10 mouse cellular contexts compared by ENCODE assay signal in genomic region chr10:26798752-26799411, GRCm38 (mm10). TPM values are rescaled to one million over a fixed set of nuclear protein-coding genes. Genes with fewer than 3 reads are reported as not detected.
DNase-seq lines count a peak whose midpoint lies in the region; ATAC-seq and TF ChIP-seq lines count a peak whose summit lies in the region.
"Had no signal": no experiment of that assay in that cellular context is flagged by ENCODE, and none has a peak within 500 bp of the region (broad histone marks: within the 10 kb centered on the region; RNA-seq: fewer than 3 reads in every experiment).

No protein-coding gene starts in this region.

- no peak for ATAC-seq in heart, embryonic 12.5 days (ENCODE audit: insufficient number of reproducible peaks, low FRiP score)
- ATAC-seq in erythroblast, adult 5-6 weeks (replicated peaks; ENCODE audit: low FRiP score, poor library complexity, severe bottlenecking): 0 out of 2 replicates have a peak, but pooled peaks have one; percentile 15
- ATAC-seq in megakaryocyte progenitor cell, adult 5-6 weeks (replicated peaks; ENCODE audit: poor library complexity): peak; percentile 16
- no peak for ATAC-seq in midbrain, embryonic 13.5 days
- ATAC-seq in hindbrain, embryonic 12.5 days (ENCODE audit: low FRiP score): no peak

- intact Hi-C loops in heart, postnatal 25 days (cut with DNase I): no loop called here

- H3ac ChIP-seq in C2C12 (ENCODE audit: control insufficient read depth, insufficient read length, low read depth): no peak overlapping the region

- TF ChIP-seq CTCF in C2C12 (IDR thresholded peaks at IDR 0.05; ENCODE audit: control insufficient read depth, insufficient read depth, insufficient read length): no peak

- no peaks in the 10 kb centered on the region for H3K9me3 ChIP-seq in heart, embryonic 12.5 days (replicated peaks)
- H3K9me3 ChIP-seq in midbrain, embryonic 13.5 days: no peaks in the 10 kb centered on the region
- H3K9me3 ChIP-seq in hindbrain, embryonic 12.5 days (replicated peaks): no peaks in the 10 kb centered on the region
- H3K9me3 ChIP-seq: neural tube, embryonic 12.5 days had no signal

- 59% methylated on average over 10 of the region's 10 CpGs for WGBS in heart, embryonic 12.5 days
- 94% methylated on average over 10 of the region's 10 CpGs for WGBS in midbrain, embryonic 13.5 days
- WGBS in hindbrain, embryonic 12.5 days: 83% methylated on average over 10 of the region's 10 CpGs

- no peak overlapping the region for H3K9ac ChIP-seq in heart, embryonic 12.5 days
- no peak overlapping the region for H3K9ac ChIP-seq in midbrain, embryonic 13.5 days (replicated peaks)
- no peak overlapping the region for H3K9ac ChIP-seq in hindbrain, embryonic 12.5 days
- H3K9ac ChIP-seq: neural tube, embryonic 12.5 days had no signal

- H3K4me2 ChIP-seq in heart, embryonic 12.5 days: no peak overlapping the region
- H3K4me2 ChIP-seq in midbrain, embryonic 13.5 days (replicated peaks): no peak overlapping the region
- no peak overlapping the region for H3K4me2 ChIP-seq in hindbrain, embryonic 12.5 days (replicated peaks)
- H3K4me2 ChIP-seq: neural tube, embryonic 12.5 days had no signal

- H3K27ac ChIP-seq in heart, embryonic 12.5 days (ENCODE audit: poor library complexity, severe bottlenecking): peak overlapping the region; percentile 66
- H3K27ac ChIP-seq in midbrain, embryonic 13.5 days: no peak overlapping the region
- H3K27ac ChIP-seq in hindbrain, embryonic 12.5 days: no peak overlapping the region
- H3K27ac ChIP-seq: left cerebral cortex, adult 2 months; neural tube, embryonic 12.5 days had no signal

- H3K36me3 ChIP-seq in heart, embryonic 12.5 days: no peaks in the 10 kb centered on the region
- no peaks in the 10 kb centered on the region for H3K36me3 ChIP-seq in C2C12 (ENCODE audit: control insufficient read depth, insufficient read depth)
- H3K36me3 ChIP-seq in midbrain, embryonic 13.5 days: no peaks in the 10 kb centered on the region
- H3K36me3 ChIP-seq in hindbrain, embryonic 12.5 days: no peaks in the 10 kb centered on the region
- H3K36me3 ChIP-seq: neural tube, embryonic 12.5 days had no signal

- no peaks in the 10 kb centered on the region for H3K79me3 ChIP-seq in C2C12 (ENCODE audit: low read depth)

- no peaks in the 10 kb centered on the region for H3K27me3 ChIP-seq in heart, embryonic 12.5 days (replicated peaks)
- H3K27me3 ChIP-seq in C2C12 (ENCODE audit: control insufficient read depth, insufficient read depth, insufficient read length): no peaks in the 10 kb centered on the region
- no peaks in the 10 kb centered on the region for H3K27me3 ChIP-seq in midbrain, embryonic 13.5 days
- no peaks in the 10 kb centered on the region for H3K27me3 ChIP-seq in hindbrain, embryonic 12.5 days
- H3K27me3 ChIP-seq: neural tube, embryonic 12.5 days had no signal

- peaks cover 22% of the 10 kb centered on the region for H3K4me1 ChIP-seq in heart, embryonic 12.5 days (replicated peaks)
- H3K4me1 ChIP-seq in midbrain, embryonic 13.5 days (replicated peaks): 0 out of 2 replicates have a peak, but pooled peaks cover 4% of the 10 kb centered on the region
- H3K4me1 ChIP-seq in hindbrain, embryonic 12.5 days: no peaks in the 10 kb centered on the region
- H3K4me1 ChIP-seq: neural tube, embryonic 12.5 days had no signal

- H3K79me2 ChIP-seq in C2C12 (ENCODE audit: control insufficient read depth, insufficient read depth): no peaks in the 10 kb centered on the region

- H3K4me3 ChIP-seq in heart, embryonic 12.5 days: no peak overlapping the region
- no peak overlapping the region for H3K4me3 ChIP-seq in C2C12 (ENCODE audit: insufficient read depth, poor library complexity, severe bottlenecking)
- H3K4me3 ChIP-seq in midbrain, embryonic 13.5 days (replicated peaks): no peak overlapping the region
- no peak overlapping the region for H3K4me3 ChIP-seq in hindbrain, embryonic 12.5 days
- H3K4me3 ChIP-seq: left cerebral cortex, adult 2 months; neural tube, embryonic 12.5 days had no signal

- DNase-seq in heart, postnatal 25 days (ENCODE audit: low spot score): no peak
- no peak for DNase-seq in layer of hippocampus, adult 11-12 months (ENCODE audit: low spot score)

TF ChIP-seq in C2C12, 6 proteins besides CTCF, POLR2A, EP300 and RAD21:
- TF ChIP-seq MAX (IDR thresholded peaks at IDR 0.05) (peak; percentile 52), USF1 (IDR thresholded peaks at IDR 0.05; ENCODE audit: low read depth) (no peak), MYOD1 (IDR thresholded peaks at IDR 0.05; ENCODE audit: control insufficient read depth, insufficient read length, low read depth) (no peak), FOSL1 (IDR thresholded peaks at IDR 0.05; ENCODE audit: insufficient read depth, low read length, poor library complexity, severe bottlenecking) (peak; percentile 63)
TF ChIP-seq in C2C12: peak in this region for 2.

RNA-seq across cellular contexts. Expression of gene Arhgap18, which starts 45.7 kb away (rescaled TPM):
- polyA plus RNA-seq in heart, embryonic 12.5 days (2016; fragmentation: Nextera tagmentation; extraction: Ambion mirVana): 33.4 and 39.6 TPM in 2 replicates
- total RNA-seq in heart, postnatal 25 days (2021): 10 to 100 TPM; 18.2 to 22.6 TPM
- polyA plus RNA-seq in C2C12 (2012; fragmentation: generic; extraction: Trizol): 2.0 TPM
- 9.4 and 13.3 TPM in 2 replicates for total RNA-seq in erythroblast, adult 5-6 weeks (2015; ENCODE audit: low replicate concordance)
- 6.7 and 24.1 TPM in 2 replicates for total RNA-seq in erythroblast, adult 5-6 weeks (2017; ENCODE audit: low replicate concordance)
- 23.7 and 34.6 TPM in 2 replicates for total RNA-seq in megakaryocyte progenitor cell, adult 5-6 weeks (2015)
- total RNA-seq in megakaryocyte progenitor cell, adult 5-6 weeks (2017): 36.9 and 39.7 TPM in 2 replicates
- 17.3 and 20.5 TPM in 2 replicates for polyA plus RNA-seq in midbrain, embryonic 13.5 days (2015; fragmentation: Nextera tagmentation; extraction: Ambion mirVana)
- polyA plus RNA-seq in hindbrain, embryonic 12.5 days (2016; fragmentation: Nextera tagmentation; extraction: Ambion mirVana): 15.2 and 17.3 TPM in 2 replicates

Comparison
In these comparisons a context has a peak if more than half of its experiments do, and no peak if none do; other contexts are left out.
1. ATAC-seq: peak in erythroblast, adult 5-6 weeks (single experiment) and megakaryocyte progenitor cell, adult 5-6 weeks (single experiment); none in heart, embryonic 12.5 days (single experiment), midbrain, embryonic 13.5 days (single experiment) and hindbrain, embryonic 12.5 days (single experiment).